Mouse (Mus musculus) layer of hippocampus, adult 18-20 months (tissue): Measurements from ENCODE around the gene Cers3. TPM values are rescaled to one million over a fixed set of nuclear protein-coding genes. Genes with fewer than 3 reads are reported as not detected.
A peak's percentile ranks its signal among the peaks of the same experiment; 100 is the strongest.

Source experiments
- DNase-seq, 2 experiments: peaks; one replicate each; pipeline ENCODE4 v3.0.0; 2022; ENCODE audit warnings: low spot score in 2 of 2
- total RNA-seq, 2 experiments: library from RNA; stranded (reverse); gene quantifications; 2 replicates each; pipeline ENCODE4 v1.2.3; 2021

The Cers3 gene
- total RNA-seq, 2 experiments from 2014 or later = 0.28 to 0.59 TPM

- peak; percentile 93 to 97 for DNase-seq
These were observed 96.2 kb downstream of the Cers3 start, which contains the start of gene Adamts17 for GRCm38 (mm10) chr7:66839463-66840007. Gene Adamts17 (plus strand): TSS chr7:66839735.

- DNase-seq = no peak
These were observed 96.9 kb downstream of the Cers3 start for GRCm38 (mm10) chr7:66840008-66840719.

- DNase-seq = peak; percentile 36 to 70
These were observed 97.9 kb downstream of the Cers3 start for GRCm38 (mm10) chr7:66841165-66841564.

- peak; percentile 82 to 93 for DNase-seq
These were observed 98.7 kb downstream of the Cers3 start for GRCm38 (mm10) chr7:66842021-66842420.

GRCm38 (mm10) chr7:66843846-66844245 is 100.5 kb downstream of the Cers3 start:
- DNase-seq = no peak

- no peak for DNase-seq
These were observed 103.3 kb downstream of the Cers3 start for GRCm38 (mm10) chr7:66846582-66846981.

GRCm38 (mm10) chr7:66847299-66847698 is 104.0 kb downstream of the Cers3 start:
- no peak for DNase-seq

GRCm38 (mm10) chr7:66849316-66849715 is 106.0 kb downstream of the Cers3 start:
- DNase-seq = no peak

GRCm38 (mm10) chr7:66852164-66852563 is 108.9 kb downstream of the Cers3 start:
- no peak for DNase-seq

- DNase-seq = no peak
These were observed 114.3 kb downstream of the Cers3 start for GRCm38 (mm10) chr7:66857610-66858009.

GRCm38 (mm10) chr7:66858247-66859075 is 115.2 kb downstream of the Cers3 start:
- no peak for DNase-seq

- no peak for DNase-seq
These were observed 115.9 kb downstream of the Cers3 start for GRCm38 (mm10) chr7:66859220-66859619.

- DNase-seq = peak in 1 of 2 experiments; percentile 68
These were observed 123.8 kb downstream of the Cers3 start for GRCm38 (mm10) chr7:66866944-66867718.

GRCm38 (mm10) chr7:66867719-66868501 is 124.6 kb downstream of the Cers3 start:
- DNase-seq = peak; percentile 48 to 63

- no peak for DNase-seq
These were observed 128.2 kb downstream of the Cers3 start for GRCm38 (mm10) chr7:66871520-66871919.

- no peak for DNase-seq
These were observed 128.7 kb downstream of the Cers3 start for GRCm38 (mm10) chr7:66871940-66872511.

- no peak for DNase-seq
These were observed 129.9 kb downstream of the Cers3 start for GRCm38 (mm10) chr7:66873235-66873634.
